Mouse (Mus musculus): ENCODE data around the gene Top3a.

The Top3a gene

DNA sequence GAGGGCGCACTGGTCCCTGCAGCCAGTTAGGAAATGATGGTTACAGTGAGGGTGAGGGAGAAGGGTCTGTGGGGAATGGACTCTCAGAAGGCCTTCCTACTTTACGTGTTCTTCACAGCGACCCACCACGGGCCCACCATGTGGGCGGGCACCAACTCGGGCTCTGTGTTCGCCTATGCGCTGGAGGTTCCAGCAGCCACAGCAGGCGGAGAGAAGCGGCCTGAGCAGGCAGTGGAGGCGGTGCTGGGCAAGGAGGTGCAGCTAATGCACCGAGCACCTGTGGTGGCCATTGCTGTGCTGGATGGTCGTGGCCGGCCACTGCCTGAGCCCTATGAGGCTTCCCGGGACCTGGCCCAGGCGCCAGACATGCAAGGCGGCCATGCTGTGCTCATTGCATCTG, 65.9 kb downstream of the Top3a start:
- no peak for DNase-seq (ENCODE audit: low read depth)

GRCm38 (mm10) chr11:60709481-60710465, 67.4 kb downstream of the Top3a start:
- DNase-seq (ENCODE audit: low read depth) = no peak

GRCm38 (mm10) chr11:60708631-60709030, 68.5 kb downstream of the Top3a start:
- no peak for DNase-seq (ENCODE audit: low read depth)

DNA sequence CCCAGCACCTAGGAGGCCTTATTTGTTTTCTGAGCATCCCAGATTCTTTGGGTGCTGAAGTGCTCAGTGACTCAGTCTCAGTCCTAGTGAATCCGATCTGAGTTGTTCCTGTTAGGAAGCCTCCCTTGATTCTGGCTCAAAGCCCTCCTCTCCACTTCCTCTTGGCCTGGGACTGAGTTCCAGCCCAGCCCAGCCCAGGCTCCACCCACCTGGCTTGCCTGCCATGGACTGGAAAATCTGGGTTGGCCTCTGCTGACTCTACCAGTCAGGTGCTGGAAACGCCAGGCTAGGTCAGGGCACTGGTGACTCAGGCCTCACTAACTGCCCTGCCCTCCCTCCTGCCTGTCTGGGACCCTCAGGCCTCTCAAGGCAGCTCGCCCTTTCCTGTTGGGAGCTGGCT, 69.5 kb downstream of the Top3a start:
- DNase-seq (ENCODE audit: low read depth) = peak; percentile 99

DNA sequence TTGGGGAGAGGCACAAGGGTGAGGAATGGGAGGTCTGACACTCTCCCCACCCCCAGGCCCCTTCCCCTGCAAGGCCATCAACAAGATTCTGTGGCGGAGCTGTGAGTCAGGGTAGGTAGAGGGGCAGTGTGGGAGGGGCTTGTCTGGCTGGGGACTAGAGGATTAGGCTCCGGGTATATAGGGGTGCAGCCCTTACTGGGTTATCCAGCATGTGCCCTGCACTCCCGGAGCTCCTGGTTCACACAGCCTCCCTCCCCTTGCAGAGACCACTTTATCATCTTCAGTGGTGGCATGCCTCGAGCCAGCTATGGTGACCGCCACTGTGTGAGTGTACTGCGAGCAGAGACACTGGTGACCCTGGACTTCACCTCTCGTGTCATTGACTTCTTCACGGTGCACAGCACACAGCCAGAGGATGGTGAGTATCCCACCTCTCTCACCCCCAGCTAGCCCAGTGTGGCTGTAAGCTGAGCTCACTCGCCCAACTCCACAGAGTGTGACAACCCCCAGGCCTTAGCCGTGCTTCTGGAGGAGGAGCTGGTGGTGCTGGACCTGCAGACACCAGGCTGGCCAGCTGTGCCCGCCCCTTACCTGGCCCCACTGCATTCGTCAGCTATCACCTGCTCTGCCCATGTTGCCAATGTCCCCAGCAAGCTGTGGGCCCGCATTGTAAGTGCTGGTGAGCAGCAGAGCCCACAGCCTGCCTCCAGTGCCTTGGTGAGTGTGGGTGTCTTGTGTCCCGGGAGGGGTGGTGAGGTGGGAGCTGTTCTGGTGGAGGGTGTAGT, 70.3 kb downstream of the Top3a start:
- no peak for DNase-seq (ENCODE audit: low read depth)

GRCm38 (mm10) chr11:60706076-60706475, 71.1 kb downstream of the Top3a start:
- no peak for DNase-seq (ENCODE audit: low read depth)

DNA sequence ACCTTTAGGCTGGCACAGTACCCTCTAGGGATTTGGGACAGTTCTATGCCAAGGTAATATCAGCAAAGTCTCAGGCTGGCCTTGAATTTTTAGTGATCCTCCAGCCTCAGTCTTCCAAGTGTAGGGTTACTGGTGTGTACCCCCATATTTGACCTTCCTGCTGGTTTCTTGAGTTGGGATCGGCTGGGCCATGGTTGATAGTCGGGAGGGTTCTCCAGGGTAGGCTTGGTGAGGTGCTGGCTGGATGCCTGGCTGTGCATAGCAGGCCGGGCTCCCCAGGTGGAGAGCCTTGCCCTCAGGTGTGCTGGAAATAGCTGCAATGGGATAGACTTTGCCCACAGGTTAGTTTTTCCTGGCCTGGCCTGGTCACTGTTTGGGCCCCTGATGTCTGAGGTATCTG, 71.9 kb downstream of the Top3a start:
- DNase-seq (ENCODE audit: low read depth) = no peak

DNA sequence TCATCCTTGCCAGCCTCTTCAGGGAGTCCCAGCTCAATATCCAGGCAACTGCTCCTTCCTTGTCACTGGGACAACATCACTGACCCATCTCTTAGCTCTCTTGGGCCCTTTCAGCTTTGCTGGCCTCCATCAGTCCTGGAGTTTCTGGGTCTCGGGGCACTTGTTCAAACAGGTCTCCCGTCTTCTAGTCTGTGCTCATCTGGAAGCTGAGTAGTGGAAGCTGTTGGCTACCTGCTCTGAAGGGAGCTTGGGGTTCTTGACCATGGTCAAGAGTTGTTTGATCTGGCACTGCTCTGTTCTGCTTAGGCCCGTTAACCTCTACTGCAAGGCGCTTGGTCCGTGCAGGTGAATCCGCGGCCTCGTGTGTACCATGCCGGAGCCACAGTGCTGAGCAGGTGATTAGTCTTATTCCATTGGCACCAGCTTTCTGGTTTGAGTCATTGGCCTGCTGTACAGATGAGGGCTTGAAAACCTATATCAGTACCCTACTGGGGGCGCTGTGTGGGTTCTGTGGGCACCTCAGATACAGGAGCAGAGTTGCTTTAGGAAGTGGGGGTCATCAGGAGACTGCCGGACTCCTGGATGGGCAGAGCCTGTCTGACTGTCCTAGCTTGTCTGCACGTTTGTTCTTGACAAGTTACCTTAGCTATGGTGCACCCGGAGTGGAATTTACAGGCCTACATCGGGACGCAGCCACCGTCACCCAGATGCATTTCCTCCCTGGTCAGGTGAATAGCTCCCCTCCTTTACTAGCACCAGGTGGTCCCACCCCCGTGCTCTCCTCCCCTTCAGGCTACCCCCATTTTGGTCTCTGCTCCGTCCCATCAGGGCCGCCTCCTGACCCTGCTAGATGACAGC, 72.9 kb downstream of the Top3a start:
- no peak for DNase-seq (ENCODE audit: low read depth)

DNA sequence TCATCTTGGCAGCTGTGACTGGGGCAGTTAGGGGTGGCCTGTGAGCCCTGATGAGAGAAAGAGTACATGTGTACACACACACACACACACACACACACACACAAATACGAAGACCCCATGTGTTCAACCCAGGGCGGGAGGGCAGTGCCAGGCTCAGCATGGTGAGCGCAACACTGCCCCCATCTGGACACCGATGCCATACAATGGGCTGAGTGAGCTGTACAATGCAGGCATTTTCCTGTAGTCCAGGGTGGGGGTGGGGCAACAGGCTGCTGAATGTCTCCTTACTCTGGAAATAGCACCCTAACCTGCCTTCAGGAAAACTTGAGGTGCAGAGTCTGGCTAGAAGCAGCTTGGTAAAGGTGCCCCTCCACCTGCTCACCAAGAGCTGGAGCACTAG, 74.0 kb downstream of the Top3a start:
- no peak for DNase-seq (ENCODE audit: low read depth)

DNA sequence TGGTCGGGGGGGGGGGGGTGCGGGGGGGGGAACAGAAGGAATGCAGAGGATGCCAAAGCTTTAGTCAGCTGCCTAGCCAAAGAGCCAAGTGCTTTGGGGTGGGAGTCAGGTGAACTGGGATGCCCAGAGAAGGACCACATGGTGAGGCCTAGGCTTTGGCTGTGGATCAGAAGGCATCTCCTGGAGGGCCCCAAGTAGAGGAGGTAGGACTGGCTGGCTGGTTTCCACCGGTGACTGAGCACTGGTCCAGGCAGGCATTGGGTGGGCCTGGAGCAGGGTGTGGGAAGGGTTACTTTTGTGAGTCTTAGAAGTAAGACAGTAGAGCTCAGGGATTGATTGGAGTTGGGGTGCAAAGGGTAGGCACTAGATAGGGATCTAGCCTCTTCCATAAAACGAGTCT, 75.6 kb downstream of the Top3a start:
- DNase-seq (ENCODE audit: low read depth) = no peak

DNA sequence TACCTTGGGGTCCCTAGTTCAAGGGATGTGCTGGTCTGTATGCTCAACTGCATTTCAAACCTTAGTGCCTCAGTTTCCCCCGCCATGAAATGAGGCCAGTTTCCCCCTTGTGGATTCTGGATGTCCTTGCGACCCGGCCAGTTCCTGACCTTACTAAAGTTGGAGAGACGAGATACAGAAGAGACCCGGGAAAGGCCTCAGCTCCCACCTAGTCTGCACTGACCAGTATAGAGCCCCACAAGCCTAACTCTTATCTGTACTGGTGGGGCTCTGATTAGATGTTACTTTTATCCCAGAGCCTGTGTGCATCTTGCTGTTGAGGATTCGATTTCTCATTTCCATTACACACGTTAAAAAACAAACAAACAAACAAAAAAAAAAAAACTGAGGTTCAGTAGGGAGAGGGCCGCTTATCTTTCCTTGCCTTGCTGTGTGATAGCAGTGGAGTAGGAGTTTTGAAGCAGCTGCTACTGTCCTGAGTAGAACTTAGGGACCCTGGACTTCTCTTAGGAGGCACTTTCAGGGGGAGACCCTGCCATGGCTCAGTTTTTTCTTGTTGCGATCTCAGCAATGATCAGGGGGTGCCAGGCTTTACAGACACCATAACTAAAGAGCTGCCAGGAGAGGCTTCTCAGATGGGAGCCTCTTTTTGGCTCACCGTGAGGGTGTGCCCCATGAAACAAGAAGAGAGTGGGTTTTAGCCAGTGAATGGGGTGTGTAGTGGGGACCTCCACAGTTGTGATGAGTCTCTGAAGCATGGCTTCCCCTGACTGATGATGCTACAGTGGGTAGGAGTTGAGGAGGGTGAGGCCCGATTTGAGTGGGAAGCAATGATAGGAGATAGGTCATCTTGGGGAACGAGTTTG, 76.6 kb downstream of the Top3a start:
- DNase-seq (ENCODE audit: low read depth) = no peak

GRCm38 (mm10) chr11:60699524-60700075, 77.6 kb downstream of the Top3a start, which contains the start of gene Llgl1:
Gene Llgl1 (plus strand): TSS chr11:60699723.
- DNase-seq (ENCODE audit: low read depth) = peak; percentile 70

DNA sequence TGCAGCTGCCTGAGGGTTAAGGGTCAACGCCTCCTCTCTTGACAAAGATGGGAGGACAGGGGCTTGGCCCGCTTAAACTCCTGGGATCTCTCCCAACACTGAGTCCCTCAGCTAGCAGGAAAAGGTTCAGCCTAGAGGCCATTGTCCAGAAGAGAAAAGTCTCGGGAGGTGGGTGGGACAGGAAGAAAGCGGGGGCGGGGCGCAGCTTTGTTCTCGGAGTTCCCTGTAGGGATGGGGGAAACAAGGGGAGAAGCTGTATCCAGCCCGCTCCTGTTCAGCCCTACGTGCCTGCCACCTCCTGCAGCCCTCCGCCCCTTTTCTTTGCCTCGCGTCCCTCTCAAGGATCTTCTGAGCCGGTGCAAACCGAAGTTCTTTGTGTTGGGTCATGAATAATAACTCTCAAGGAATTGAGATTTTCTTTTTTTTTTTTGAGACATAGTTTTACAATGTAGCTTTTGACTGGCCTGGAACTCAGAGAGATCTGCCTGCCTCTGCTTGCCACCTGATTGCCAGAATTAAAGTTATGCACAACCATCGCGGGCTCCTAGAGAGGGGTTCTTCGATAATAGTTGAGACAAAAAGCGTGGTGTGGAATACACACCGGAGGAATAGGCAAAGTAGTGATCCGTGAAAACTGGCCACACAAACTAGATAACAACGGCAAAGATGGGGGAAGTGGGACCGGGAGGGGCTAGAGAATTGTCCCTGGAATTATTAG, 78.2 kb downstream of the Top3a start:
- DNase-seq (ENCODE audit: low read depth) = no peak

DNA sequence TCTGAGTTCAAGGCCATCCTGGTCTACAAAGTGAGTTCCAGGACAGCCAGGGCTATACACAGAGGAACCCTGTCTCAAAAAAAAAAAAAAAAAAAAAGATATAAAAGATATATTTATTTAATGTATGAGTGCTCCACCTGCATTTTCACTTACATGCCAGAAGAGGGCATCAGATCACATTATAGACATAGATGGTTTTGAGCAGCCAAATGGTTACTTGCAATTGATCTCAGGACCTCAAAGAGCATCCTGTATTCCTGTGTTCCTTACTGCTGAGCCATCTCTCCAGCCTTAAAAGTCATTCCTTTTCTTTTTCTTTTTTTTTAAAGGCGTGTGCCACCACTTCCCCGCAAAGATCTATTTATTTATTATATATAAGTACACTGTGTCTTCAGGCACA, 79.6 kb downstream of the Top3a start:
- no peak for DNase-seq (ENCODE audit: low read depth)

GRCm38 (mm10) chr11:60696165-60696564, 81.0 kb downstream of the Top3a start:
- DNase-seq (ENCODE audit: low read depth) = no peak
